Mouse (Mus musculus): ENCODE measurements around the gene Mrpl18.
A peak's percentile ranks its signal among the peaks of the same experiment; 100 is the strongest.
"Not testable (repeated sequence)": the region's sequence is repeated elsewhere in the genome, so short reads cannot be mapped to it uniquely, and the experiment has no call there.

The Mrpl18 gene

DNA sequence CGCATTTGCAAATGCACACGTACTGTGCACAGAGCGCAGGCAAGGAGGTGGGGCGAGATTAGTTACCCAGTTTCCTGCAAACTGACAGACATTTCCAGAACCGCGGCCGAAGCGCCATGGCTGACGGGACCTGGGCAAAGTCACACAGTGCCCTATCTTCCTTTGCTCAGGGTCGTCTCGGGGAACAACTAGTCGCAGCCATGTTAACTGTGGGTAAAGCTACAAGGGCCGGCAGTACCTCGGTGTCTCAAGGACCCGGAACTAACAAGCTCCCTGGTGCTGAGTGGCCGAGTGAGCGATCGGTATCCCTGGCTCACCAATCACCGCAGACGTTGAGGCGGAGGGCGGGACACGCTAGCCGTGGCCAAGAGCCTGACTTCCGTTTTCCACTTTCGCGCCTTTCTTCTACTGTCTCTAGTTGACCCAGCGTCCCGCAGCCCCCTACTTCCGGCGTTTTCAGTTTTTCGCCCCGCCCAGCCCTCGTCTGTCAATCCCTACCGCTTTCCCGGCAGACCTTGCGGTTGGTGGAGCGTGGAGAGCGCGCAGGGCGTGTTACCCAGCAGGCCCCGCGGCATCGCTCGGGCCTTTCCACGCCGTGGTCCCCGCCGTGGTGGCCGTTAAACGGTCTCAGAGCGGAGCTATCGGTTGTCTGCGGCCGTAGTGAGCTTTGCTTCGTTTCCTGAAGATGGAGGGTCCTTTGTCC lies at the start of gene Mrpl18:
Gene Mrpl18 (minus strand): TSS at position 465 of the 703 bp plus-strand sequence.
- DNase-seq = peak; percentile 97

DNA sequence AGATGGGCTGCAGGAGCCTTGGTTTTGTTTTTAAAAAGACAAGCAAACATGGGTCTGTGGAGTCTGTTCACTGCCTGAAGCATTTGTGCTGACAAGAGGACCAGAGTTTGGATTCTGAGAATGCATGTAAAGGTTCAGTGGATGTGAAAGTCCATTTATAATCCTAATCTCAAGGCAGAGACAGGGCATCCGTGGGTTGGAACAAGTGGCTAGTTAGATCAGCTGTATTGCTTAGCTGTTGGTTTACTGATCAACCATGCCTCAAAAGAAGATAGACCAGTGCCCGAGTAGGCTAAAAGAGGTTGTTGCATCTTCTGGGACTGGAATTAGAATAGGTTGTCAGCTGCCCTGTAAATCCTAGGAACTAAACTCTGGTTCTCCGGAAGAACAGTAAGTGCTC lies 47.3 kb upstream of the Mrpl18 start:
- no peak for DNase-seq

DNA sequence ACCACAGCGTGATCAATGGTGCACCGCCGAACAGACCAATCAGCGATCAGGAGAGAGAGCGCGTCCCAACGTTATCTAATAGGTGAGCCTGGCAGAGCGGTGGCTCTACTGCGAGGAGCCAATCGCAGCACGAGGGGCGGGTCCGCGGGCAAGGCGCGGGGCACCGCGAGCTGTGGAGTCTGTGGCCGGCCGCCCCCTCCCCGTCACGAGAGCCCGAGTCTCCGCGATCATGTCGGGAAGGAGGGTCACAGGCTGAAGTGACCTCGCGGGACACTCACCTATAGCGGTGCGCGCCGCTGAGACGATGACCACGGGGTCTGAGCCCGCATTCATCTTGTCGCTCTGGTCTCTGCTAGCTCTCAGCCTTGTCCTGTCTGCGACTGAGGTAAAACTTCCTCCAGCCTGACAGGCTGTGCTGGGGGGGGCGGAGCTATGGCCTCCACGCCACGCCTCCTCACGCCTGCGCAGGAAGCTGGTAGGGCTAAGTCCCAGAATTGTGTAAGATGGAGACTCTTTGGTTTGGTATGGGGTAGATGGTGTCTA lies 44.3 kb upstream of the Mrpl18 start, which contains the start of gene Acat2:
Gene Acat2 (minus strand): TSS at position 417 of the 543 bp plus-strand sequence.
- DNase-seq = peak; percentile 97

DNA sequence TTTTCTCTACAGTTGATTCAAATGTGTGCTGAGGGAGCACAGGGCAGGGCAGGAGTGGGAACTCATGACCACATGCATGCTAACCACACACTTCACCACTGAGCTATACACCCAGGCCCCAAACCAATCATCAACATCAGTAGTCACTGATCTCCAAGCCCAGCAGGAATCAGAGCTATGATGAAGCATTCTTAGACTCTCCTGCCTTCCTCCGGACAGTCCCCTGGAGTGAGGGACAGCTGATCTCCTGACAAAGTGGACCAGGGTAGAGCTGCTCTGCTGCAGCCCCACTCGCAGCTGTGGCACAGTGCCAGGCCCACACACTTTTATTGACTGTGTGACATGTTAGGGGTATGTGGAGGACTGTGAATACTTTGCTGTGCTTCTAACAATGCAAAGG lies 43.2 kb upstream of the Mrpl18 start:
- DNase-seq = not testable (repeated sequence)

DNA sequence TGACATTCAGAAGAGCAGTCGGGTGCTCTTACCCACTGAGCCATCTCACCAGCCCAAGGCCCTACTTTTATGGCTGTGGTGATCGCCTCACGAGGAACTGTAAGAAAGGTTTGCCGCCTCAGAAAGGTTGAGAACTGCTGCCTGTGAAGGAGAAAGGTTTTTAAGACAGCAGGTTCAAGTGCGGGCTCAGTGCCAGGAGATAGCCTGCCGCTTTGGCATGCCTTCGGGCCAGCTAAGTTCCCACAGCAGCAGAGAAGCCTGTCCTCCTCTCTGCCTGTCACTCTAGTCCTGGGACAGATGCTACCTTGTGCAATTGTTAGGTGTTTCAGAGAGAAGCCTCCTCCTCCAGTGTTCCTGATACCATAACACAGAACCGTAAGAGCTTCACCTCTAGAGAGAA lies 40.5 kb upstream of the Mrpl18 start:
- no peak for DNase-seq

DNA sequence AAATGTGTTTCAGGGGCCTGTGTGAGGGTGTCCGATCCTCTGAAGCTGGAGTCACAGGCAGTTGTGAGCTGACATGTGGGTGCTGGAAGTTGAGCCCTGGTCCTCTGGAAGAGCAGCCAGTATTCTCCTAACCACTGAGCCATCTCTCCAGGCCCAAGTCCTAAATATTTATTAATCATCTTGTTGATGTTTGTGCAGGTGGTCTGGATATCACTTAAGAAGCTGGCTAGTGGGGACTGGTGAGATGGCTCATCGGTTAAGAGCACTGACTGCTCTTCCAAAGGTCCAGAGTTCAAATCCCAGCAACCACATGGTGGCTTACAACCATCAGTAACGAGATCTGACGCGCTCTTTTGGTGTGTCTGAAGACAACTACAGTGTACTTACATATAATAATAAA lies 33.5 kb upstream of the Mrpl18 start:
- no peak for DNase-seq

DNA sequence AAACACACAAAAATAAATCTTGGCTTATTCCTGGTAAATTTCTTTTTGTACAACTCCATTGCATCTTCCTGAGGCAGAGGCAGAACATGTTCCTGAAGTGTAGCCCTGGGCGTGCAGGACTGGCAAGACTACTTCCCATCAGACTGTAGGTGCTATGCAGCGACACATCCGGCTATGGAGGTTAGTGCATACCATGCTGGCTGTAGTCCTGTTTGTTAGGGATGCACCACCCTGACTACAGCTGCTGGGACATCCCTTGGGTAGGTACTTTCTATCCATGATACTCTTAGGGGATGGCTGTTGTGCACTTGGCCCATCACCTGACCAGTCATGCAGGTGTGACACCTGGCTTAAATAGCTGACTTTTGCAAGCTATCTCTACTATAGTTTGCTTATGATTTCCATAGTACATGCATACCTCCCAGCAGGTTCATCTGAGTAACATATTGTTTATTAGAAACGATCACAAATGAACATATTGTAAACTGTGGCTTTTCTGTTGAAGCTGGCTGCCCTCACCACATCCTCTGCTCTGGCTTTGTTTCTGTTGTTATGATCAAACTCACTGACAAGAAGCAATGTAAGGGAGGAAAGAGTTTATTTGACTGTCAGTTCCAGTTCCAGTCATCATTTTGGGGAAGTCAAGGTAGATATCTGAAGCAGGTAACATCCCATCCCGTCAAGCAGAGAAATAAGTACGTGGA lies 26.5 kb upstream of the Mrpl18 start:
- no peak for DNase-seq

DNA sequence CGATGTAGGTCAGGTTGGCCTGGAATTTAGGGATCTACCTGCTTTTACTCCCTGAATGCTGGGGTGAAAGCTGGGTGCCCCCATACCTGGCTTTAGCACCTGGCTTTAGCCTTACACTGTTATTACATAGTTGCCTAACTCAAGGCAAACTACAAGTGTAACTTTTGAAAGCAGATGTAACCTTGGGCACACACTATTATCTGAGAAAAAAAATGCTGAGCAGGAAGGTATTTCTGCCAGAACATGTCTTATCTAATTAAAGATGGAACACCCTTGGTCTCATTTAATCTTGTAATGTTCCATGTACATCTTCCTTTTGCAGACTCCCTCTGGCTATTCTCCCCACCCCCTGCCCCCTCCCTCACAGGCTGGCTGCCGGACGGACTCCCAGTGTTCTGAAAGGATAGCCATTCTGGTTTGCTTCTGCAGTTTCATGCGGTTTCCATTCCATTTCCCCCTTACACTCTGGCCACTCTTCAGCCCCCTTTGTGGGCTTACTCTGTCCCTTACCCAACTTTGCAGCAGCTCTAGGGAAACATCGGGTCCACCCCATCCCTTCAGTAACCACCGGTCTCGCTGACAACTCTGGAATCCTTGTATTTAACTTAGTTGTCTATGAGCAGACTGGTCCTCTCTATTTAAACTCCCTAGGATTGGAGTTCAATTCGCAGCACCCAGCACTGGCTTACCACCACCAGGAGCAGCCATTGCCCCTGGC lies 25.6 kb upstream of the Mrpl18 start:
- no peak for DNase-seq

DNA sequence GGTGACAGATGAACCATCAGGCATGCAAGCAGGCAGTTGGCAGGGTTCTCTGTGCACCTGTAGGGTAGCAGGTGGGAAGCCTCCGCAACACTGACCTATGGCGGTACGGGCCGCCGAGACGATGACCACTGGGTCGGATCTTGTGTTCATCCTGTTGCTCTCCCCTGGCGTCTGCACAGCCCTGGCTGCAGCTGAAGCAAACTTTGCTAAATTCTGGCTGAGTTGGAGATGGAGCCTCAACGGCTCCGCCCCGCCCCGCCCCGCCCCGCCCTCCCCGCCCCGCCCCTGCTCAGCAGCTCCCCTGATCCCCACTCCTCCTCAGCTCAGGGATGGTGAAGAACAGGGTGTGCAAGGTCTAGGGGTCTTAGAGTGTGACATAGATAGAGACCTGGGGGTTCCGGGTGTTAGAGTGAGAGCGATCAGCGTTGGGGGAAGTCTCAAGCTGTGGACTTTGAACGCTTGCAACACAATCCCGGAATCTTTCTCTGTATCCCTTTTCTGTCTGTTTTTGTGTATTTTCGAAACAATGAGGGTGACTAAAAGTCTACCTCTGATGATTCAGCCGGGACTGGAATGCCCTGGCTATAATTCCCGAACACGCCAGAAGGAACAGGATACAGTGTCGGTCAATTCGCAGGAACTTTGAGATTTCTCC lies 24.1 kb upstream of the Mrpl18 start, which contains the start of gene Acat3:
Gene Acat3 (minus strand): TSS at position 450 of the 655 bp plus-strand sequence.
- no peak for DNase-seq

DNA sequence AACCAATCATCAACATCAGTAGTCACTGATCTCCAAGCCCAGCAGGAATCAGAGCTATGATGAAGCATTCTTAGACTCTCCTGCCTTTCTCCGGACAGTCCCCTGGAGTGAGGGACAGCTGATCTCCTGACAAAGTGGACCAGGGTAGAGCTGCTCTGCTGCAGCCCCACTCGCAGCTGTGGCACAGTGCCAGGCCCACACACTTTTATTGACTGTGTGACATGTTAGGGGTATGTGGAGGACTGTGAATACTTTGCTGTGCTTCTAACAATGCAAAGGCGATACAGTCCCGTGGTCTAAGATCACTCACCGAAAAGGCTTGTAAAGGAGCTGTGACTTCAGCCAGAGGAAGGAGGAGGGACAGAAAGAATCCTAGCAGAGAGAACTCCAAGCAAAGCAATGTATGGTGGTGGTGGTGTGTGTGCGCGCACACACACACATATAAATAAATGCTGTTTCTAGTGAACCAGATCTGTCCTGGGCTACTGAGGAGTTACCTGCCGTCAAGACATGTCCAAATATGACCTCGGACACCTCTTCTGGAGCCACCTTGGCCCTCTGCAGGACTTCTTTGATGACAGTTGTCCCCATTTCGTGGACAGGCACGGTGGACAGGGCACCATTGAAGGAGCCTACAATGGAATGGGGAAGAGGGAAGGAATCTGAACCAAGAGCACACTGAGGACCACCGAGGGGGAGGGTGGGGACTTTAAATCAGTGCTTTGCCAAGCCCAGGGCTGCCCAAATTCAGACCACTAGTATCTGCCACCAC lies 23.4 kb upstream of the Mrpl18 start:
- not testable (repeated sequence) for DNase-seq

DNA sequence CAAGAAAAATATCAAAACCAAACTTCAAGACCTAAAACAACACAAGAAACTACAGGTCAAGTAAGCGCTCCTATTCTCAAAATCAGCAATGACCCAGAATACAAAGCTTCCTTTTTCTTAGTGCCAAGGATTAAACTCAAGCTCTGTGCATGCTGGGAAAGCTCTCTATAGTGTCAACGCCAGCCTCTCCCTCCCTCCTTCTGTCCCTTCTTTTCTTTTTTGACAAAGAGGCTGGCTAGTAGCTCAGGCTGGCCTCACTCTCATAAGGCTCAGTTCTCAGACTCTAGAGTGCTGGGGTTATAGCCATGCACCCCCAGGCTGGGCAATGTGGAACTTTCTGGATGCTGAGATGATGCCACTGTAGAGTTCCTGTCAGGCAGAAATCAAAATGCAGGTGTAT lies 21.9 kb upstream of the Mrpl18 start:
- no peak for DNase-seq

DNA sequence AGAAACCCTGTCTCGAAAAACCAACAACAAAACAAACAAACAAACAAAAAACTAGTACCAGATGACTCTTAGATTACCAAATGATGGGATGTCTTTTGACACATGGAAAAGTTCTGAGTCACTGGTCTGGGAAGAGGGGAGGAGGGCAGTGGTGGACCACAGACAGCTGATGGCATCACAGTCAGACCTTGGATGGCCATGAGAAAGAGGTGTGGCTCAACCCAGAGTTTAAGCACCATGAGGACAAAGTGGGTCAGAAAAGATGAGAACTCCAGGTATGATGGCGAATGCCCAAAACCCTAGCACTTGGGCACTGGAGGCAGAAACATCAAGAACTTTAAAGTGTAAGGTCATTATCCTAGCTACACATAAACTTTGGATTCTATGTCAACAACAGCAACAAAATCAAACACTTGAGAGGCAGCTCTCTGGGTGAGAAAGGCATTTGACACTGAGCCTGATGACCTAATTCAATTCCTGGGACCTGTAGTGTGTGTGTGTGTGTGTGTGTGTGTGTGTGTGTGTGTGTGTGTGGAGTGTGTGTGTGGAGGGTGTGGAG lies 21.3 kb upstream of the Mrpl18 start:
- DNase-seq = no peak

DNA sequence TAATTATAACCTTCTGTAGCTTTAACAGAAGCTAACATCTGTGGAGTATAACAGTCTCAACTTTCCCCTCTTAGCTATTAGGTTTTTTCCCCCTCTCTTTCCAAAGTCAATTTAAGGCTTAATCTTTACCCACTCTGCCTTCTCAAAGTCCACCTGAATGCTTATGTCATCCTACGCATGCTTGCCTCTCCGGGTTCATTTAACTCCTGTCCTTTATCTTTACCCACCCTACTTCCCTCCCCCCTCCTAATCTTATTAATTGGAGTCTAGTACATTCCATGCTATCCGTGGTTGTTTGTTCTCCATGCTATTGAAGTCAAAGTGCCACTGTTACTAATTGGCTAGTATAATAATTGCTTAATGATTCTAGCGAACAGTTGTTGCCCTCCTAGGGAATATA lies 19.6 kb upstream of the Mrpl18 start:
- DNase-seq = no peak

DNA sequence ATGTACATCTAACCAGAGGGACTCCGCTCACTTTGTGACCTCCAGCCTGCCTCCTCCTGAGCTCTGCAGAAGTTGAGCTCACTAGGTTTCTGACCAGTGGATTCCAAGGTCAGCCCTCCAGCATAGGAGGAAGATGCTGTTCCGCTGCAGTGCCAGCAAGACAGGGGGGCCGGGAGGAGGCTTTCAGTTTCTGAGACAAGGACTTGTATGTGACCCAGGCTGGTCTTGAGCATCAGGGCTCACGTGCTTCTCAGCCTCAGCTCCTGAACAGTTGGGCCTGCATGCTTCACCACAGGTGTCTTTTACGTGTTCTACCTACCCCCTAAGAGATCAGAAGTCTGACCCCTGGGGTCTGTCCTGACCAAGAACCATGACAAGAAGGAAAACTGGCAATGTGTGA lies 15.4 kb upstream of the Mrpl18 start:
- DNase-seq = not testable (repeated sequence)

DNA sequence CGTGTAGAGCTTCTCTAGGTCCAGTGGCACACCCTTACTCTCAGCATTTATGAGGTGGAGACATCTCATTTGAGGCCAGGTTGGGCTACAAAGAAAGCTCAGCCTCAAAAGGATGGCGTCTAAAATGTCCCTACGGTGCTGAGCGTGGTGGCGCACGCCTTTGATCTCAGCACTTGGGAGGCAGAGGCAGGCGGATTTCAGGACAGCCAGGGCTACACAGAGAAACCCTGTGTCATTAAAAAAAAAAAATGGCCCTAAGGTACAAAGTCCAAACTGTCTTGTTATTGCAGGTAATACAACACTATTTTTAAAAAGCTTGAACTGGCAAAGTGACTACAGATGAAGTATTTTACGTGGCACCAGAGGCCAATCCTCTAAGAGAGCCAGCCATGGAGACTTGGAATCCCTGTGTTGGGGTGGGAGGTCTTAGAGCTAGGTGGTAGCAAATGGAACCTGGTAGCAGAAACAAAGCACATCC lies 9.6 kb upstream of the Mrpl18 start:
- no peak for DNase-seq

DNA sequence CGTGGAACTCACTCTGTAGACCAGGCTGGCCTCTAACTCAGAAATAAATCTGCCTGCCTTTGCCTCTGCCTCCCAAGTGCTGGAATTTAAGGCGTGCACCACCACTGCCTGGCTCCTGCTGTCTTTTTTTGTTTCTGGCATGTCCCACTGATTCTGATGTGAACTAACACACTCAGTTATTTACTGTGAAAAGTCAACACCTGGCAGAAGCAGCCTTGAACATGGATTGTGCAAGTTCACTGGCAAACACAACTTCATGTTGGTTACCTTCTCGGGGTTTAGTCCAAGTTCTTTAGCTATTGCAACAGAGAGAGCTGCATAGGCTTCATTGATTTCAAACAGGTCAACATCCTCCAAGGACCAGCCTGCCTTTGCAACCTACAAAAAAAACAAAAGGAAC lies 8.9 kb upstream of the Mrpl18 start:
- no peak for DNase-seq

DNA sequence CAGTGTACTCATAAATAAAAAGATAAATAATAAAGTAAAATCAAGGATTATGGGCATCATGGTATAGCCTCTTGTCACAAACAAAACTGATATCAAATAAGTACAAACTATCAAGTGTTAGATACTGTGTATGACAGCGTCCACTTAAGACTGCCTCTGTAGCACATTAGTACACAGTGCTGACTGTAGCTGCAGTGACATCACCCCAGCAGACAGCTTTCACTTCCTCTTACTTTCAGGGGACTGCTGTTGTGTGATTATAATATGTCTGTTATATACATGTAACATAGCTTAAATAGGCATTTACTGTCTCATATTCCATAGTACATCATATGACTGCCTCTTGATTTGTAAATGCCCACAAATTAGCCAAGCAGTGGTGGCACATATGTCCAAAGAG lies 4.9 kb upstream of the Mrpl18 start:
- no peak for DNase-seq

DNA sequence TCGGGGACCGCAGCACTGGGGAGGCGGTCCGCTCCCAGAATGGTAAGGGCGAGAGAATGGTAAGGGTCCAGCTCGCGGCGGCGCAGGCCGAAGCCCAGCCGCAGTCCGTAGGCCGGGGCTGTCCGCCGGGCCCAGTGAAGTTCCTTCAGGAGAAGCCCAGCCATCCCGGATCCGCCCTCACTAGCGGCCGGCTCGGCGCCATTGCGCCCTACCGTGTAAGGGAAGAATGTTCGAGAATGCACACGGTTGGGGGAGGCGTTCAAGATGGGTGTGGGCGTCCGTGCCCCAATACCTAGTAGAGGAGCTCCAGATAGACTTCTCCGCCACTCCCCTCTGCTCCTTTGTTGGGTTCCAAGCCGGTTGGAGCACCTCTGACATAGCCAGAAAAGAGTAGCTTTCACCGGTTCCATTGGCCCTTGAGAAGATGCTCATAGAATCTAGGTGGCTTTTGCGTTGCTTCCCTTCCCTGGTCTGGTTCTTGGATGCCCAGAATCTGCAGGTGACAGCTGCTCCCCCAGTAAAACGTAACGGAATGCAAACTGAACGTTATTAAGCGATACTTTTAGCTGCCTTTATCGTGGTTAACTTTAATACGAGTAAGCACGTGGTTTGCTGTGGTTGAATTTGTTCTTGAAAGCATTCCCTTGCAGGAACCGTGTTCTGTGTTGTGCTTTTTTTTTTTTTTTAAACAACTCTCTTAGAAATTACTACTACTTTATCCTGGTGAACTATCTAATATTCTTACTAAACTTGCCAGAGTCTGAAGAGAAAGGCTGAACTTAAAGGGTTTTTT lies 639 bp upstream of the Mrpl18 start:
- peak; percentile 72 for DNase-seq

DNA sequence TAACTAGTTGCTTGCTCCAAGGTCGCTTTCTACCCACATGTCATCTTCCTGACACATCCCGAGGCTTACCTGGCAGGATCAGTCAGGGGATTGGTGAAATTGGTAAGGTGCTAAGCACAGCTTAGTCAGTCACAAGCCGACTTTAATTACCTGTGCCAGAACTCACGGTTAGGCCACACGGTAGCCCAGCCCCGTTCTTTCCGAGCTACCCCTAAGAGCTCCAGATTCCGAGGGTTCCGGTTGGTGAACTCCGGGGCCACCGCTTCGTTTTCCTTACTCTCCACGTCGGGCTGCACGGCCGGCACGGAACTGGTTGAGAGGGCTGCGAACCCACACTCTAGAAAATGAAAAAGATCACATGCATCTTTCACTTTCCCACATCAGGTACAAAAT lies 661 bp downstream of the Mrpl18 start, which contains the start of gene Tcp1:
Gene Tcp1 (plus strand): TSS at position 214 of the 393 bp plus-strand sequence.
- no peak for DNase-seq

DNA sequence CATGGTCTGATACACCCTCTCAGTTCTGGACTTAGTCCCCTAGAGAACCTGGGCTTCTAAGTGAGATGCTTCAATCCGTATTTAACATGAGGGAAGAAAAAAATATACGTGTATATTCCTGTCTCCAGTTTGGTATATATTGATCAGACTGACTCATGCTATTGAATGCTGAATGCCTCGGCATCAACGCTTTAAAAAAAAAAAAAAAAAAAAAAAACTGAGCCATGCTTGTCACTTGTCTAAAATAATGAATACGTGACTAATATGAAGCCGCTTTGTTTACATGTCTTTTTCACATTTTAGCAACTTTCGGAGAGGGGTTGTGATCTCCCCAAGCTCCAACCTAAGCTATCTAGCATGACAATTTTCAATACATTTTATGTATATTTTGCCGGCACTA lies 5.8 kb downstream of the Mrpl18 start:
- no peak for DNase-seq
